Mouse (Mus musculus): ENCODE results near the gene Tlr5. TPM values are rescaled to one million over a fixed set of nuclear protein-coding genes. Genes with fewer than 3 reads are reported as not detected.

Gene Tlr5
- polyA plus RNA-seq (2014; fragmentation: Illumina TruSeq; extraction: RNeasy Lipid Tissue Mini Kit (QIAGEN cat#74804); ENCODE audit: low read depth, low replicate concordance): 0.87 TPM

DNA sequence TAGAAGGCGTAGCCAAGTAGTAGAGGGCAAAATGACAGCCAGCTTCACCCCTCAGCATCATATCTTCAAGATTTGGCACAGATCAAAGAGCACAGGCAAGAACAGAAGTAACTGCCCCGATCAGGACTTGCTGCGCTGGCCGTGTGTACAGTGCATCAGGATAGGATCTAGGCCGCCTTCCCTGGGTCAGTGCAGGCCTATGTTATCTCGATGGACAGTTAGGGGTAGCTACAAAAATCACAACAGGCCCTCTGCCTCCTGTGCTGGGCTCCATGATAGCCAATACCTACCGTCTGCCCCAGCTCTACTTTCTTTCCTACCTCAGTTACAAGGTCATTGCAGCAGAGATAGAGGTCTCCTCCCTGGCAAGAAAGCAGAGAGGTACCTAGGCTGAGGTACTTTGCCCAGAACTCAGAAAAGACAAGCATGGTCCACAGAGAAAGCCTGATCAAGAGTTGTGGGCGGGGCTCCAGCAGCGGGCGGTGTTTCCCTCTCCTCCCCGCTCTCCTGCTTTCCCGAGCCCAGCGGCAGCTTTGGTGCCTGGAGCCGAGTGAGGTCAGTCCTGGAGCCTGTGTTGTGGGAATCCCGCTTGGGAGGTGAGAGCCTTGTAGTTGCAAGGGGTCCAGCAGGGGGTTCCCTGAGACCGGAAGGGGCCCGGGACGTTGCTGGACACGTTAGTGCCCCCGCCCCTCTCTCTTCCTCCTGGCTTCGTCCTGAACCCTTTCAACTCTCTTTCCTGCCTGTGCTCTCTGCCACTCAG is at the start of gene Tlr5:
Gene Tlr5 (plus strand): TSS at position 502 of the 760 bp plus-strand sequence.

Other genes with a start within 250 kb of the Tlr5 start
- gene Ccdc185, start 205.6 kb upstream of the Tlr5 start, polyA plus RNA-seq (2014; fragmentation: Illumina TruSeq; extraction: RNeasy Lipid Tissue Mini Kit (QIAGEN cat#74804); ENCODE audit: low read depth, low replicate concordance): not detected
- 1.6 TPM for gene Susd4, start 190.9 kb upstream of the Tlr5 start, polyA plus RNA-seq (2014; fragmentation: Illumina TruSeq; extraction: RNeasy Lipid Tissue Mini Kit (QIAGEN cat#74804); ENCODE audit: low read depth, low replicate concordance)

Measured in adrenal gland, adult 10 weeks (tissue).